Mouse (Mus musculus): ENCODE data around the gene Grid1.

Grid1 gene

DNA sequence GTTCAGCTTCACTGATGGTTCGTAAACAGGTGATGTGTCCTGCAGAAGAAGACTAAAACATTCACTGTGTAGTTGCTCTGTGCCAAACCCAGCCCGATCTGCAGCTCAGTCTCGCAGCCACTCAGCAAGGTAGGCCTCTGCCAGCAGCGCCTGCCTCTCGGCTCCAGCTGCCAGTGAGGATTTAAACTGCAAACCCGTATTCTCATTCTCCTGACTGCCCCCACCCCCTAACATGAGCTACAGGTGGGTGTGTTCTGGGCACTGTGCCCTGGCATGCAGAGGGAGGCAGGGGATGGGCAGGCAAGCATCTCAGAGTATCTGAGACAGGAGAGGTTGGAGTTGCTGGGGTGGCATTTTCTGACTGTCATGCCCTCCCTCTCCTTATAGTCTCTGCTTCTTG, 140.3 kb downstream of the Grid1 start:
- no peak overlapping the region for H3K4me3 ChIP-seq (replicated peaks; ENCODE audit: low read length)
- TF ChIP-seq NANOG (IDR thresholded peaks at IDR 0.05; ENCODE audit: borderline replicate concordance, low read length) = no peak
- TF ChIP-seq CTCF (conservative IDR thresholded peaks at IDR 0.05; ENCODE audit: low read length) = no peak
- TF ChIP-seq POU5F1 (IDR thresholded peaks at IDR 0.05; ENCODE audit: borderline replicate concordance, low read length) = no peak
- no peaks in the 10 kb centered on the region for H3K36me3 ChIP-seq (ENCODE audit: insufficient read depth, low read length)
- no peaks in the 10 kb centered on the region for H3K9me3 ChIP-seq (ENCODE audit: low read length)
- no peaks in the 10 kb centered on the region for H3K27me3 ChIP-seq (ENCODE audit: insufficient read depth, low read length)
- peaks cover 16% of the 10 kb centered on the region for H3K4me1 ChIP-seq (replicated peaks; ENCODE audit: low read depth, low read length)

DNA sequence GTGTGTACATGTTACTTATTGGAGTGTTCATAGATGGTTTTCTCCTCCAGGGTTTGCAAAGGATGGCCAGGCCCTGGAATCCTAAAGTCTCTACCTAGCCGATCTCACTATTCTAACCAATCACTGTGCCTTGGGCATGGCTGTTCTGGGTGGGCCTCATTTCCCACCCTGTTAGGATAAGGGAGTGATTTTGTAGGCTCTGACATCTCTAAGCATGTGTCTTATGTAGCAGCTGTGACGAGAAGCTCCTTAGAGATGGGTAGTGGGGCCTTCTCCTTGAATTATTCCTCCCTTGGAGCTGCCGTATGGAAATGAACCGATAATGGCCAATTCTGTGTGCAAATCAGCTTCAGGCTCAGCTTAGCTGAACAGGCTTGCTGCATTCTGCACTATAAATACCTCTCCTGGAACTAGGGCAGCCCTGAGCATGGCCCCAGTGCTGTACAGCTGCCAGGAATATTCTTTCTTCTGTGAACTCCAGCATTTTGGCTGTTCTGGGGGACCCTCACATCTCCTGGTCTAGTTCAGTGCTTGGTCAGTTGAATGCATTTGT, 143.8 kb downstream of the Grid1 start:
- Histone ChIP-seq H3K4me3 (replicated peaks; ENCODE audit: low read length) (no peak overlapping the region), H3K4me1 (replicated peaks; ENCODE audit: low read depth, low read length) (peaks cover 10% of the 10 kb centered on the region), H3K27me3 (ENCODE audit: insufficient read depth, low read length) (no peaks in the 10 kb centered on the region), H3K9me3 (ENCODE audit: low read length) (no peaks in the 10 kb centered on the region), H3K36me3 (ENCODE audit: insufficient read depth, low read length) (no peaks in the 10 kb centered on the region)
- TF ChIP-seq NANOG (IDR thresholded peaks at IDR 0.05; ENCODE audit: borderline replicate concordance, low read length) (no peak), POU5F1 (IDR thresholded peaks at IDR 0.05; ENCODE audit: borderline replicate concordance, low read length) (no peak), CTCF (conservative IDR thresholded peaks at IDR 0.05; ENCODE audit: low read length) (no peak)

GRCm38 (mm10) chr14:34969102-34969819, 149.4 kb downstream of the Grid1 start:
- Histone ChIP-seq H3K36me3 (ENCODE audit: insufficient read depth, low read length) (no peaks in the 10 kb centered on the region), H3K4me3 (replicated peaks; ENCODE audit: low read length) (no peak overlapping the region)

DNA sequence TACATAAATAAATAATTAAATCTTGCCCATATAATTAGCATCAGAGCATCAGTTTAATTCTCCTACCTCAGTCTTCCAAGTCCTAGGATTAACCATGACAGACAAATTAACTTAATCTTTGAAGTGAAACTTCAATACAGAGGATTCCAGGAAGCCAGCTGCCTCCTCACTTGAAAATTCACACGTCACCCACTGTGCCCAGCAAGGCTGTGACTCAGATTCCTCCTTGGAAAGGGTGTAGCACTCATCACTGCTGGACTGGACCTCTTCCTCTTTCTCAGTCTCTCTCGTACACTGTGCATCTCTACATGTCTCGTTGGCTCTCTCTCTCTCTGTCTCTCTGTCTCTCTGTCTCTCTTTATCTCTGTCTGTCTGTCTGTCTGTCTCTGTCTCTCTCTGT, 153.0 kb downstream of the Grid1 start:
- H3K27me3 ChIP-seq (ENCODE audit: insufficient read depth, low read length) = no peaks in the 10 kb centered on the region
- no peak overlapping the region for H3K4me3 ChIP-seq (replicated peaks; ENCODE audit: low read length)
- no peaks in the 10 kb centered on the region for H3K9me3 ChIP-seq (ENCODE audit: low read length)
- no peaks in the 10 kb centered on the region for H3K4me1 ChIP-seq (replicated peaks; ENCODE audit: low read depth, low read length)
- TF ChIP-seq NANOG (IDR thresholded peaks at IDR 0.05; ENCODE audit: borderline replicate concordance, low read length) = no peak
- TF ChIP-seq CTCF (conservative IDR thresholded peaks at IDR 0.05; ENCODE audit: low read length) = no peak
- no peak for TF ChIP-seq POU5F1 (IDR thresholded peaks at IDR 0.05; ENCODE audit: borderline replicate concordance, low read length)
- no peaks in the 10 kb centered on the region for H3K36me3 ChIP-seq (ENCODE audit: insufficient read depth, low read length)

More at GRCm38 (mm10) chr14:34969102-34969819, 149.4 kb downstream of the Grid1 start:
- Histone ChIP-seq H3K27me3 (ENCODE audit: insufficient read depth, low read length) (no peaks in the 10 kb centered on the region), H3K4me1 (replicated peaks; ENCODE audit: low read depth, low read length) (peaks cover 3% of the 10 kb centered on the region), H3K9me3 (ENCODE audit: low read length) (no peaks in the 10 kb centered on the region)
- no peak for TF ChIP-seq CTCF (conservative IDR thresholded peaks at IDR 0.05; ENCODE audit: low read length)
- no peak for TF ChIP-seq NANOG (IDR thresholded peaks at IDR 0.05; ENCODE audit: borderline replicate concordance, low read length)
- TF ChIP-seq POU5F1 (IDR thresholded peaks at IDR 0.05; ENCODE audit: borderline replicate concordance, low read length) = no peak

GRCm38 (mm10) chr14:34980756-34981155, 160.8 kb downstream of the Grid1 start:
- Histone ChIP-seq H3K9me3 (ENCODE audit: low read length) (no peaks in the 10 kb centered on the region), H3K4me3 (replicated peaks; ENCODE audit: low read length) (no peak overlapping the region), H3K27me3 (ENCODE audit: insufficient read depth, low read length) (no peaks in the 10 kb centered on the region), H3K4me1 (replicated peaks; ENCODE audit: low read depth, low read length) (peaks cover 25% of the 10 kb centered on the region), H3K36me3 (ENCODE audit: insufficient read depth, low read length) (no peaks in the 10 kb centered on the region)
- TF ChIP-seq POU5F1 (IDR thresholded peaks at IDR 0.05; ENCODE audit: borderline replicate concordance, low read length) = no peak
- no peak for TF ChIP-seq CTCF (conservative IDR thresholded peaks at IDR 0.05; ENCODE audit: low read length)
- TF ChIP-seq NANOG (IDR thresholded peaks at IDR 0.05; ENCODE audit: borderline replicate concordance, low read length) = no peak

DNA sequence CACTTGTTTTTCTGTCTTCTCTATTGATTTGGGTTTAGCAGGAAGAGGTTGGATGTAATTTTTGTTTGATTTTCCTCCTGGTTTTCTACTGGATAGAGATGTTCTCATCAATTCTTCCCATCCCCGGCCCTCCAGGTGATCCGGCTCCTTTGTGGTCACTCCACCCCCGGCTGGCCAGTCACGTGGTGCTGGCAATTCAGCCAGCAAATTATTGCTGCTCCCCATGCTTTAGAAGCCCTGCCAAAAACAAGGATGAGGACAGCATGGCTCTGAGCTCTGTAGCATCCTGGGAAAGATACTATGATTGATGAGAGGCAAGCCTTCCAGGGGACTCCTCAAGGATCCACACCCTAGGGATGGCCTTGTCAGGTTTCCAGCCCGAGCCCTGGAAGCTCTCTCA, 169.2 kb downstream of the Grid1 start:
- no peak for TF ChIP-seq CTCF (conservative IDR thresholded peaks at IDR 0.05; ENCODE audit: low read length)
- no peak for TF ChIP-seq NANOG (IDR thresholded peaks at IDR 0.05; ENCODE audit: borderline replicate concordance, low read length)
- no peak for TF ChIP-seq POU5F1 (IDR thresholded peaks at IDR 0.05; ENCODE audit: borderline replicate concordance, low read length)
- H3K4me1 ChIP-seq (replicated peaks; ENCODE audit: low read depth, low read length) = no peaks in the 10 kb centered on the region
- H3K4me3 ChIP-seq (replicated peaks; ENCODE audit: low read length) = no peak overlapping the region
- no peaks in the 10 kb centered on the region for H3K9me3 ChIP-seq (ENCODE audit: low read length)
- H3K36me3 ChIP-seq (ENCODE audit: insufficient read depth, low read length) = no peaks in the 10 kb centered on the region
- peaks cover 4% of the 10 kb centered on the region; the same call in 1 of the 2 replicates for H3K27me3 ChIP-seq (ENCODE audit: insufficient read depth, low read length)

- Histone ChIP-seq H3K4me3 (replicated peaks; ENCODE audit: low read length) (no peak overlapping the region), H3K36me3 (ENCODE audit: insufficient read depth, low read length) (no peaks in the 10 kb centered on the region), H3K27me3 (ENCODE audit: insufficient read depth, low read length) (peaks cover 7% of the 10 kb centered on the region; the same call in 1 of the 2 replicates), H3K4me1 (replicated peaks; ENCODE audit: low read depth, low read length) (peaks cover 21% of the 10 kb centered on the region), H3K9me3 (ENCODE audit: low read length) (no peaks in the 10 kb centered on the region)
- no peak for TF ChIP-seq NANOG (IDR thresholded peaks at IDR 0.05; ENCODE audit: borderline replicate concordance, low read length)
- TF ChIP-seq POU5F1 (IDR thresholded peaks at IDR 0.05; ENCODE audit: borderline replicate concordance, low read length) = no peak
- TF ChIP-seq CTCF (conservative IDR thresholded peaks at IDR 0.05; ENCODE audit: low read length) = no peak
Measured at GRCm38 (mm10) chr14:35006736-35007135, 186.8 kb downstream of the Grid1 start.

DNA sequence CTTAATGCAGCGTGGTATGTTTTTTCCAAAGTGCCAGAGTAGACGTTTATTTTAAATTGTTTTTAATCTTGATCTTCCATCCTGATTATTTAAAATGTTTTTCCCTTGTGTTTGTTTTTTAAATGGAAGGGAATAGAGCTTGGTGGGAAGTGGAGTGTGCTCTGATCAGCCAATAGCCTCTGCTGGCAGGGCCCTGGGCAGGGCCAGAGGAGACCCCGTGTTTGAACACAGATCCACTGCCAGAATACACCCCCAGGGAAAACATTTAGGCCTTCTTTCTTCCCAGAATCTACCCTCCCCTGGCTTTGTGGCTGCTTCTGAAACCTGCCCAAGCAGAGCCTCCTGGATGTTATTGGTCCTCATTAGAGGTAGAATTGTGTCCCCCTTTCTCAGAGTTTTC, 188.8 kb downstream of the Grid1 start:
- Histone ChIP-seq H3K9me3 (ENCODE audit: low read length) (no peaks in the 10 kb centered on the region), H3K4me3 (replicated peaks; ENCODE audit: low read length) (peak overlapping the region; percentile 17; the same call in 1 of the 2 replicates), H3K36me3 (ENCODE audit: insufficient read depth, low read length) (no peaks in the 10 kb centered on the region), H3K4me1 (replicated peaks; ENCODE audit: low read depth, low read length) (peaks cover 21% of the 10 kb centered on the region), H3K27me3 (ENCODE audit: insufficient read depth, low read length) (peaks cover 9% of the 10 kb centered on the region; the same call in 1 of the 2 replicates)
- TF ChIP-seq CTCF (conservative IDR thresholded peaks at IDR 0.05; ENCODE audit: low read length) = no peak
- no peak for TF ChIP-seq NANOG (IDR thresholded peaks at IDR 0.05; ENCODE audit: borderline replicate concordance, low read length)
- TF ChIP-seq POU5F1 (IDR thresholded peaks at IDR 0.05; ENCODE audit: borderline replicate concordance, low read length) = no peak

Data from E14TG2a.4 (cell line).